Mouse (Mus musculus) heart, embryonic 11.5 days (tissue): ENCODE data around the gene Egf. TPM values are rescaled to one million over a fixed set of nuclear protein-coding genes. Genes with fewer than 3 reads are reported as not detected.

Source experiments
- ATAC-seq: fragments of 200-750 bp; cut with Nextera tagmentation; replicated peaks from 2 replicates; pipeline ENCODE4 v1.8.0; 2017; ENCODE audit warnings: moderate library complexity; ENCODE audit not compliant: insufficient number of reproducible peaks, low FRiP score, low TSS enrichment
- H3K27ac ChIP-seq: fragments of 300-500 bp; sonication (generic); 2 replicates; pipeline ENCODE4 v1.5.1; 2014; ENCODE audit warnings: mild to moderate bottlenecking, low read depth, low read length
- H3K27me3 ChIP-seq: fragments of 300-500 bp; sonication (generic); 2 replicates; pipeline ENCODE4 v1.6.1; 2014; ENCODE audit warnings: mild to moderate bottlenecking, low read length, mixed read lengths; ENCODE audit not compliant: control insufficient read depth, insufficient read depth
- H3K36me3 ChIP-seq: fragments of 300-500 bp; sonication (generic); 2 replicates; pipeline ENCODE4 v1.6.1; 2014; ENCODE audit warnings: mild to moderate bottlenecking, low read length, moderate library complexity, mixed read lengths; ENCODE audit not compliant: control insufficient read depth, insufficient read depth
- H3K4me1 ChIP-seq: fragments of 300-500 bp; sonication (generic); 2 replicates; pipeline ENCODE4 v1.6.1; 2014; ENCODE audit warnings: low read length; ENCODE audit not compliant: control insufficient read depth, insufficient read depth
- H3K4me2 ChIP-seq: fragments of 300-500 bp; sonication (generic); 2 replicates; pipeline ENCODE4 v1.6.1; 2014; ENCODE audit warnings: mild to moderate bottlenecking, moderate library complexity
- H3K4me3 ChIP-seq: fragments of 300-500 bp; sonication (generic); 2 replicates; pipeline ENCODE4 v1.5.1; 2014; ENCODE audit warnings: low read depth, low read length
- H3K9ac ChIP-seq: fragments of 300-500 bp; sonication (generic); 2 replicates; pipeline ENCODE4 v1.6.1; 2014; ENCODE audit warnings: mild to moderate bottlenecking, low read depth, low read length, moderate library complexity
- H3K9me3 ChIP-seq: fragments of 300-500 bp; sonication (generic); replicated peaks from 2 replicates; pipeline ENCODE4 v1.6.1; 2016; ENCODE audit warnings: low read length; ENCODE audit not compliant: control insufficient read depth
- WGBS: fragments of 180-500 bp; shearing (Covaris S2); extraction: QIAGEN DNeasy Blood & Tissue Kit; methylation state at CpG from one replicate; pipeline ENCODE4 v1.1.7; 2014; ENCODE audit not compliant: insufficient replicate concordance; 5-methylcytosine and 5-hydroxymethylcytosine counted together
- polyA plus RNA-seq: library from polyadenylated mRNA; unstranded; fragments of >200 nt; fragmentation: Nextera tagmentation; extraction: Ambion mirVana; gene quantifications from 2 replicates; pipeline ENCODE4 v1.2.1, GENCODE M21; 2014

Egf gene
- polyA plus RNA-seq, 1 experiment from 2014 or later = 0.79 TPM

DNA sequence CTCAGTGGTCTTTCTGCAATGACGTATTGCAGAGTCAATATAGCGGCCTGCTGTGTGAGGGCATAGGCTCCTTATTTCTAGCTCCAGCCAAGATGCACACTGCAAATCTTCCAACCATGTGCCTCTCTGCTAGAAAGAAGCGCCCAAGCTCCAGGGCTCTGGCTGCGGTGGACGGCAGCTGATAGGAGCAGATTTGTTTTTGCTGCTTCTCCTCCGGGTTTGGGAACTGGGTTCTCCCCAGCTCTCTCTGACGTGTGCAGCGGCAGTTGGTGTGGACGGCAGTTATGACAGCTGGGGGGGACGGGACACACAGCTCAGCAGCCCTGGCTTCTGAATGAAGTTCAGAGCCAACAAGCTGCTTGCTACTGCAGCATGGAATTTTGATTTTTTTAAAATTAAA, 72.7 kb downstream of the Egf start:
- 77% methylated on average over 10 of the region's 10 CpGs for WGBS
- no peaks in the 10 kb centered on the region; the same call in 1 of the 2 replicates for H3K4me1 ChIP-seq
- H3K9me3 ChIP-seq = no peaks in the 10 kb centered on the region
- ATAC-seq = no peak
- H3K4me2 ChIP-seq = no peak overlapping the region
- no peaks in the 10 kb centered on the region for H3K27me3 ChIP-seq
- no peaks in the 10 kb centered on the region for H3K36me3 ChIP-seq
- no peak overlapping the region for H3K9ac ChIP-seq
- H3K27ac ChIP-seq = no peak overlapping the region
- H3K4me3 ChIP-seq = no peak overlapping the region

DNA sequence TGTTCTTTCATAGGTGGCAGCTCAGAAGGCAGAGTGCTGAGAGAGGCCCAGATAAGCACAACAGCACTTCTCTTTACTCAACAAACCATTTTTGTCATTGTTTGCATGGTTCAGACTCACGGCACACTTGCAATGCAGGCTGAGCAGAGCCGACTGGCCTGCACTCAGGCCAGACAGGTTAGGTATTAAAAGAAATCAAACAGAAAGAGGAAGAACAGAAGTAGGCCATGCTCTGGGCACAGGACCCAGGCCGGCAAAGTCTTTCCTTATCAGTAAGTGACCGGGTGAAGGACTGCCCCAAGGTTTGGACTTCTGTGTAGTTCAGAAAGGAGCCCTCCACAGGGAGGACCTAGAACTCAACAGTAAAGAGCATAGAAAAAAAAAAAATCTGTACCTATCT, 73.3 kb downstream of the Egf start:
- ATAC-seq = no peak
- no peak overlapping the region for H3K4me3 ChIP-seq
- H3K4me1 ChIP-seq = no peaks in the 10 kb centered on the region; the same call in 1 of the 2 replicates
- whole genome bisulfite sequencing = 59% methylated on average over 4 of the region's 4 CpGs
- H3K9me3 ChIP-seq = no peaks in the 10 kb centered on the region
- no peaks in the 10 kb centered on the region for H3K27me3 ChIP-seq
- H3K27ac ChIP-seq = no peak overlapping the region
- H3K36me3 ChIP-seq = no peaks in the 10 kb centered on the region
- no peak overlapping the region for H3K9ac ChIP-seq
- H3K4me2 ChIP-seq = no peak overlapping the region

DNA sequence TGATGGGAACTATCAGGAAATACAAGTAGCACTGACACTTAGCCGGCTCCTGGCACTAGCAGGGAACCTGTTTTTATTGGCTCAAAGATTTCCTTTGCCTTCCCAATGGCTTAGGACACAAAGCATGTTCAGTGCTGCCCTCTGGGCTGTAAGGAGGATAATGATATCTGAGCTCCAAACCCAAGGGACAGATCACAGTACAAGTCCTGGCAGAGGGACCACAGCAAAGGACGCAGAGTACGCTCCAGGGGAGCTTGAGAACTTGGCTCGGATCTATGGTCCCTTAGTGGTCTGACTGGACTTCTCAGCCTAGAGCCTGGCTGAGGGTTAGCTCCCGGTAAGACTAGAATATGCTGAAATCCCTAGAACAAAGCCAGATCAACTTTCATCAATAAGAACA, 74.9 kb downstream of the Egf start:
- Histone ChIP-seq H3K4me1 (no peaks in the 10 kb centered on the region; the same call in 1 of the 2 replicates), H3K9ac (no peak overlapping the region), H3K4me2 (no peak overlapping the region), H3K4me3 (no peak overlapping the region), H3K9me3 (no peaks in the 10 kb centered on the region), H3K36me3 (no peaks in the 10 kb centered on the region), H3K27me3 (no peaks in the 10 kb centered on the region), H3K27ac (no peak overlapping the region)
- 61% methylated on average over 5 of the region's 5 CpGs for WGBS
- ATAC-seq = no peak

DNA sequence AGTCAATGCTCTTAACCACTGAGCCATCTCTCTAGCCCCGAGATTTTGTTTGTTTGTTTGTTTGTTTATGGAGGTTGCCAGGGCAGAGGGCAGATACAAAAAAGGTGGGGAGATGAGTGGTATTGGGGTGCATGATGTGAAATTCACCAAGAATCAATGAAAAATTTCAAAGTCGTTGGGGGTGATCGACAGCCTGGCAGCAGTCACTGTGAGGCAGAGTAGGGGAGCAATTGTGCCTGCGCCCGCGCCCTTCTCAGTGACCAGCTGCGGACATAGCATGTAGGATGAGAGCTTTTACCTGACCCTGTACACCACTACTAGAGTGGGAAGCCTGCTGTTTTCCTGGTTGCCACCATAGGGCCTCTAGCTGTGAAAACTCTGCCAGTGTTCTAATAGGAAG, 79.2 kb downstream of the Egf start:
- Histone ChIP-seq H3K4me2 (no peak overlapping the region), H3K4me3 (no peak overlapping the region), H3K9me3 (no peaks in the 10 kb centered on the region), H3K9ac (no peak overlapping the region), H3K27me3 (no peaks in the 10 kb centered on the region), H3K4me1 (no peaks in the 10 kb centered on the region; the same call in 1 of the 2 replicates), H3K27ac (no peak overlapping the region), H3K36me3 (no peaks in the 10 kb centered on the region)
- WGBS = 80% methylated on average over 7 of the region's 7 CpGs
- no peak for ATAC-seq

DNA sequence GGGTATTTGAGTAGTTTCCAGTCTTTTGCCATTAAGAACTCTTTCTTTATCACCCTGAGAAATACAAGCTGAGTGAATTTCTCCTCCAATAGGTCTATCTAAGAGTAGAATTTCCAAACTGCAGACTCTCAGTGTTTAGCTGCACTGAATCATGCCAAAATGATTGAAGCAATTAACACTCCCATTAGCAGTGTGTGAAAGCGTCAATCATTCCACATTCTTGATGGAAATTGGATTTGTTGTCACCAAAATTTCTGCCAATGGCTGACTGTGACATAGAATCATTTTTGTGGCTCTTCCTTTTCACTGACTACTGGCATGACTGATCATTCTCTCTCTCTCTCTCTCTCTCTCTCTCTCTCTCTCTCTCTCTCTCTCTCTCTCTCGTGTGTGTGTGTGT, 91.2 kb downstream of the Egf start:
- 73% methylated on average over 1 of the region's 2 CpGs for WGBS
- no peaks in the 10 kb centered on the region for H3K27me3 ChIP-seq
- no peak overlapping the region for H3K27ac ChIP-seq
- ATAC-seq = no peak
- H3K4me3 ChIP-seq = no peak overlapping the region
- no peak overlapping the region for H3K9ac ChIP-seq
- no peaks in the 10 kb centered on the region for H3K4me1 ChIP-seq
- H3K36me3 ChIP-seq = no peaks in the 10 kb centered on the region
- H3K4me2 ChIP-seq = no peak overlapping the region
- no peaks in the 10 kb centered on the region for H3K9me3 ChIP-seq

DNA sequence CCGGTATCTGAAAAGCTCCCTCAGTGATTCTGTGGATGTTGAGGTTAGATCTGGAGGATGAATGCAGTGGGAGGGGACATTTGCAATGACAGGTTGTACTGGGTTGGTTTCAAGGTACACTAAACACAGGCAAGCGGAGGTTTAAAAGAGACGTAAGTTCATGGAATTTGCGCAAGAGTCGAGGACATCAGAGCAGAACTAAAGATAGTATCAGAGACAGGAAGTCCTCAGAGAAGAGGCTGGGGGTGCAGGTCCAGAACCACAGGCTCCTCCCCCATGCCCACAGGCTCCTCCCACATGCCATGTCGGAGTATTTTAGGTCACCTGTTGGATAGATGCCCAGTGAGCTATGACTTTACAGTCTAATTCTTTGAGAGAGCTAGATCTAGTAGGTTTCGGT, 96.3 kb downstream of the Egf start:
- Histone ChIP-seq H3K4me1 (no peaks in the 10 kb centered on the region), H3K9ac (no peak overlapping the region), H3K4me3 (no peak overlapping the region), H3K27me3 (no peaks in the 10 kb centered on the region), H3K27ac (no peak overlapping the region), H3K36me3 (no peaks in the 10 kb centered on the region), H3K4me2 (no peak overlapping the region), H3K9me3 (no peaks in the 10 kb centered on the region)
- ATAC-seq = no peak
- 76% methylated on average over 7 of the region's 7 CpGs for WGBS

DNA sequence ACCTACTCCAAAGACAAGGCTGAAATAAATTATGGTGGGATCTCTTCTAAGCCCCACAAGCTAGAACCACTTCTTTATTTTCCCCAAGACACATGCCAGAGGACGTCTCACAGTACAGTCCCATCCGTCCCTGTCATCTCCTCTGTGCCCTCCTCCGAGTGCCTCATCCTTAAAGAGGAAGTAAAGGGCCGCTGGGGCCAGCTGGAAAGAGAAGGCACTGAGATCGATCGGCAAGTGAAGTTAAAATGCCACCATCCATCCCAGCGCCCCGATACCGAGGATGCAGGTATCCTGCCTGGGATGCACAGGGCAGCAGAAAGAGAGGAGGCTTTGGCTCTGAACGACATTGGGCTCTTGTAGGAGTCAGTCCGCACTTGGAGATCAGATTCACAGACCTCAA, 97.3 kb downstream of the Egf start:
- Histone ChIP-seq H3K27ac (no peak overlapping the region), H3K4me3 (no peak overlapping the region), H3K36me3 (no peaks in the 10 kb centered on the region), H3K9me3 (no peaks in the 10 kb centered on the region), H3K4me2 (no peak overlapping the region), H3K27me3 (no peaks in the 10 kb centered on the region), H3K4me1 (no peaks in the 10 kb centered on the region), H3K9ac (no peak overlapping the region)
- 79% methylated on average over 11 of the region's 11 CpGs for WGBS
- ATAC-seq = no peak

DNA sequence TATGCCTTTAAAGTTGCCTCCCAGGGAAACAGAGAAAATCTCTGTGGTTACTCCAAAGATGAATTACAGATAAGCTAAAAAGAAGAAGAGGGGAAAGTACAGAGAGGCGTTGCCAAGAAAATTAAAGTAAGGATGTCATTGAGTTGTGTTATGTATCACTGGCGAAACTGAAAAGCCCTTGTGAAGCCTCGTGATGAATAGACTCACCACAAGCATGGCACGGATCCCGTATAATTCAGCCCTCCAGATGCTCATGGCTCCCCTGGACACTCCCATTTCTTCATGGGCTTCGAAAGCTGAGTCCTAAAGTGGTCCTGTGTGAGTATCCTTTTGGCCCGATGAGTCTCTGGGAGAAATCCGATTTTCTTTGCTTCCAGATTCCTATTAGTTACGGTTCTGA, 97.9 kb downstream of the Egf start:
- H3K36me3 ChIP-seq = no peaks in the 10 kb centered on the region
- no peaks in the 10 kb centered on the region for H3K4me1 ChIP-seq
- no peak overlapping the region for H3K4me3 ChIP-seq
- H3K9ac ChIP-seq = no peak overlapping the region
- H3K27ac ChIP-seq = no peak overlapping the region
- no peak overlapping the region for H3K4me2 ChIP-seq
- no peak for ATAC-seq
- H3K27me3 ChIP-seq = no peaks in the 10 kb centered on the region
- H3K9me3 ChIP-seq = no peaks in the 10 kb centered on the region
- WGBS = 82% methylated on average over 9 of the region's 9 CpGs

DNA sequence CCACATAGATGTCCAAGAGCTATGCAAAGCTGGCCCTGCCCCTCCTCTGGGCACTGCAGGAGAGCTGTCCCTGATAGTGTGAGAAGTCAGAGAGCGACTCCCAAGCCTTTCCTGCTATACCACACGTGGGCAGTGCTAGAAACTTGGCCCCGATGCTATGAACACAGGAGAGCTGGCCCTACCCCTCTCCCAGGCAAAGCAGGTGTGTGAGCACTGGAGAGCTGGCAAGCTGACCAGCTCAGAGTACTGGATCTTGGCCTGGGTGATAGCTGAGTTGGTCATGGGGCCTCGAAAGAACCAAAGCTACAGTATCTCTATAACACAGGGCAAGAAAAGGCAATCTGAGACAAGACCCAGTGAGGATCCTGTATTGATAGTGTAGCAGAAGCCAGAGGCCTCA, 98.6 kb downstream of the Egf start:
- ATAC-seq = no peak
- WGBS = 68% methylated on average over 4 of the region's 4 CpGs
- Histone ChIP-seq H3K27me3 (no peaks in the 10 kb centered on the region), H3K36me3 (no peaks in the 10 kb centered on the region), H3K4me3 (no peak overlapping the region), H3K9me3 (no peaks in the 10 kb centered on the region), H3K27ac (no peak overlapping the region), H3K9ac (no peak overlapping the region), H3K4me1 (no peaks in the 10 kb centered on the region), H3K4me2 (no peak overlapping the region)
